Mouse (Mus musculus): ENCODE measurements at regions not wholly inside any gene's neighbourhood (a gene's known extent, or its start where the extent isn't known, plus 50 kb on each side); places are given as distances from the start of the nearest gene placed in this dataset.

DNA sequence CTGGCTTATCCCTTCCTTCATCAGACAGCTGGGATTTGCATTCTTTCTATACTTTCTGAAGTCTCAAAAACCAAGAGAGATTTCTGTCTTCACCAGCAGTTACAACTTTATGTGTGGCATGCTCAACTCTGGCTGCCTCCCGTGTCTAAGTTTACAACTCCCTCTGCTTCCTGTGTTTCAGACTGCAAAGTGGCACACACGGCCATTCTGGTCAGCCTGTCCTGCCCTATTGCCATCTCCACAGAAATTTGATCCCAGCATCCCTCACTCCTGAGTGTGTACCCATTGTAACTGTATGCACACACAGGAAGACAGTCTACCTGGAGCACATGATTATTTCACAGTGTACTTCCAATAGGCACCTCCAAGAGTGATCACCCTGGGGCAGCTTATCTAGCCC lies 163.3 kb upstream of the Mpped2 start:
- DNase-seq (ENCODE audit: low spot score in 2 of 2): no peak

DNA sequence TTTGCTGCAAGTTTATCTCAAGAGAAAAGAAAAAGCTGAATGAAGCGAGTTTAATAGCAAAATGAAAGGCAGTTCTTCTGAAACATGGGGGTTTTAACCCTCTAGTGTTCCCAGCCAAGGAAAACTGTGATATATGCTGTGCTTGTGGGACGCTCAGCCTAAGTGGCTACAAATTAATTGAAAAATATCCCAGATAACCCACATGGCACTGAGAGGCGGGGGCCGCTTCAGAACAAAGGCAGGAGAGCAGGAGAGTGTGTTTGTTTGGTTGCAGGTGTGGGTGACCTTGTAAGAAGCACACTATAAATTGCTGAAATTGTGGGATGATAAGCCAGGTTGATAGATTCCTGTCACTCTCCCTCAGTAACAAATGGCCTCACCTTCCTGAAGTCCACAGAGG lies 154.7 kb upstream of the Mpped2 start:
- DNase-seq (ENCODE audit: low spot score in 2 of 2): no peak

DNA sequence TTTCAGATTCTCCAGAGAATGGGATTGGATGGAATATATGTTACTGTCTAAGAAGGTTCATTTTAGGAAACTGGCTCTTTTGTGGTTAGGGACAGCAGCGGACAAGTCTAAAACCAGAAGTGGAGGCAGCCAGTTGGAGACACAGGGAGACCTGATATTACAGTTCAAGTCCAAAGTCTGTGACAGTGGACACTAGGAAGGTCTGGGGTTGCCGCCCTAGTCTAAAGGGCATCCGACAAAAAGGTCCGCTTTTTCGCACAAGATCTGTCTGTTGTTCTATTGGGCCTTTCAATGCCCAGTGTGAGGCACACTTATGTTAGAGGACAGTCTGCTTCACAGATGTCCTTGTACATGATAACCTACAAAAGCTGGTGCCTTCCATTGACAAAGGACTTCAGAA lies 152.9 kb upstream of the Mpped2 start:
- DNase-seq (ENCODE audit: low spot score in 2 of 2): no peak

DNA sequence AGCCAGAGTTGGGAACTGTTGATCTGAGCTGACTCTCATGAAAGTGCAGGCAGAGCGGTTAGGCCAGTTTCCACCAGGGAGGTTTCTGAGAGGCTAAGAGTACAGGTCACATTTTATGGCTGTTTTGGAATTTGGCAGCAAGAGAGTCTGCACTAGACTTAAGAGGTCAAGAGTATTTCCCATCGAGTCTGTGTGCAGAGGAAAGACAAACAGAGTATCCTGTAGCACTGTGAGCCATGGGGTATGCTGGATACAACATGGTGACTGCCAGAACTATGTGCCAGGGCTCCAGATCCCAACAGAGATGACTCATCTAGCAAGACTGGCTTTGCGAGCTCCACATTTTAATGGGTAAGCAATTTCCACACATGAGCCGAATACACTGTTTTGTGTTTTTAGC lies 146.0 kb upstream of the Mpped2 start:
- DNase-seq (ENCODE audit: low spot score in 2 of 2): no peak

DNA sequence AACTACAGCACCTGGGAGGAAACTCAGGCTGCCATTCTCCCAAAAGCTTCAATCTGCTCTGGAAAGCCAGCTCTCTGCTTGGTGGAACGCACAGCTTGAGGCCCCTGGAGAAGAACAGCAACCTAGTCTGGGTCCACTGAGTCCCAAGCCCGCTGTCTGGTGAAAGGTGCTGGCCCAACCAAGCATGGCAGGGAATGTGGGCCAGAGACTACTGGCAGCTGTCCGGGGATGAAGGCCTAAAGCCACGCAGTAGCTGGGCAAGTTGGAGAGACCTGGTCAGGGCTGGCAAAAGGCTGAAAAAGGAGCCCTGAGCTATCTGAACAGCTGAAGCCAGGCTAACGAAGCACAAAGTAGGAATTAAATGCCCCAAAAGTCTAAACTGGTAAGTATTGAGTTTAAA lies 139.4 kb upstream of the Mpped2 start:
- no peak for DNase-seq (ENCODE audit: low spot score in 2 of 2)

DNA sequence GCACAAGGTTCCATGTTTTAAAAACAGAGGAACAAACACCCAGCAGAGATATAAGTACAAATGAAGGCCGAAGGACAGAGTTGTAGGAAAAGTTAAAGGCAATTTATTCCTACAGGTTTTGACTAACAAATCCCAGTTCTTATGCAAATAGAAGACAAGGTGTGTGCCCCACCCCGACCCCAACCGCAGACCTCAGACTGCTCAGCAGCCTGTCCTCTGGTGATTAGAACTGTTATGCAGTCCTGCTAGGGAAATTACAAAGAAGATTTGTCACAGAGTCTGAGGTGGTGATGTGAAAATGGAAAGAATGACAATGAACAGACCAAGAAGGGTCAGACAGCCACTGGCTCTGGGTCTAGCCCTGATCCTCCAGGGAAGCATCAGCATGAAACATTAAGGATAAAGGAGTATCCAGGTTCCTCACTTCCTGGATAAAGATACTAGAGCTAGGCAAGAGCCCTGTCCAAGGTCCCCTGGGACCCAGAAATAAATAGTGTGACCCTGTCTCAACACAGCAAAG lies 131.4 kb upstream of the Mpped2 start:
- no peak for DNase-seq (ENCODE audit: low spot score in 2 of 2)

DNA sequence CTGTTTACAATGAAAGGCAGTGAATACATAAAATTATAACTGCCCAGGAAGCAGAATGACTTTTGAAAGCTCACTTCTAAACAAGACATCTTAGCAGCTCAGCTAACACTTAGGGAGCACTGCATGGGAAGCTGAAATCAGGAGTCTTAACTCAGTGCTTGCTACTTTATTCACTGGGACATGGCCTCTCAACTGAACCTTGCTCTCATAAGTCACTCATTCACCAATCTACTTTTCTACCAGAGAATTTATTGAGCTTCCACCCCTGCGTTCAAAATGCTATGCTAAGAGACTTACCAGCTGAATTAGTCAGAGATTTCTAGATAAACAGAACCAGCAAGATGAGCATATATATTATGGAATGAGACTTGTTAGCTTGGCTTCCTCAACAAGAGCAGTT lies 122.8 kb upstream of the Mpped2 start:
- DNase-seq (ENCODE audit: low spot score in 2 of 2): no peak

DNA sequence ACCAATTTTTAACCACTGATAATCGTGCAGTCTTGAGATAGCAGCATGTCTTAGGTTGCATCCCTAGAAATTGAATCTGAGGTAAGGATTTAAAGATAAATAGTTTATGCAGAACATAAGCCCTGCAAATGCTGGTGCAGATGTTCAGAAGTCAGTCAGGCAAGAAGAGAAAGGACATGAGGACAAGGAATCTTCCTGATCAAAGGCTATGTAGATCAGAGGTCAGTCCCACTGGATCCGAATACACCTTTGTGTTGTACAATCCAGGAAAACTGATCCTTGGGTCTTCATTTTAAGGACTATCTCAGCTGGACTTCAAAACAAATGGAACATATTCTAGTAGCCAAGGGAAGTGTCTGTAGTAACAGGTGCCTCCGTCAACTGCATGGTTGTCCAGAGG lies 121.7 kb upstream of the Mpped2 start:
- DNase-seq (ENCODE audit: low spot score in 2 of 2): no peak

DNA sequence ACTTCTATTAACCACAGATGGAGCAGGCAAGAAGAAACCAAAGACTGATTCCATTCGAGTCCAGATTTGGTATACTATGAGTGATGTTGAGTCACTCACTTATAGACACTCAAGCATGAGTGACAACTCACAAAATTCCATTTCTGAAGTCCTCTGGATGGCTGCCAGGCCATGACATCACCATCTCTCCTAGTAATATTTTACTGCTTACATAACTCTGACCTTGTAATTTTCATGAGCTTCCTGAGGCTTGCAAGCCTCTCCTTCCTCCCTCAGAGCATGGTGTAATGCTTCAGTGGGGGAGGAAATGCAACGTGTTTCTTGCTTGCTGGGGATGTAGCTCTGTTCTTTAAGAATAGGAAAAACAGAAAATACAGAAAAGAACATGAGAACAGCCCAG lies 121.2 kb upstream of the Mpped2 start:
- DNase-seq (ENCODE audit: low spot score in 2 of 2): no peak

DNA sequence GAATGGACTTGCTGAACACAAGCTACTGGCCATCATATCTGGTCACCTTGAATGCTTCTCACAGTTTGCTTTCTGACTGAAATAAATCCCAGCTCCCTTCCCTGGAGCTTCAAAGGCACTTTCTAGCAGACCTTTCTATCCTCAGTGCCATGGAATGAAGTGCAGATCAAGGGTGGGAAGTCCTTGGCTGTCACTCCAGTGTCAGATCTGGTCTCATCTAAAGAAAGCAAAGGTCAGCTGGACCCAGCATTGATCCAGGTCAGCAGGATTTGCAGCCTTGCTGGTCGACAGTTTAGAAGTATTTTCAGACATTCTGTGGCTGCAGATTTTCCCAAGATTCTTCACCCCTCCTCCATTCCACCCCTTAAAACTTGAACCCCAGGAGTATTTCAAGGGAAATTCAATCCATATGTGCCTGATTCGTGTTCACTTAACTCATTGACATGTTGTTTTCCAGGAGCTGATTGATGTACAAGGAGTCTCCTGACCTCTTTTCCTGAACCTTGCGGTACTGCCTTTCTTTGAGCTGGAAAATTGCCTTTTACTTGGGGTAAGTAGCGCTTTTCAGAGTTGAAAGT lies 116.2 kb upstream of the Mpped2 start:
- no peak for DNase-seq (ENCODE audit: low spot score in 2 of 2)

DNA sequence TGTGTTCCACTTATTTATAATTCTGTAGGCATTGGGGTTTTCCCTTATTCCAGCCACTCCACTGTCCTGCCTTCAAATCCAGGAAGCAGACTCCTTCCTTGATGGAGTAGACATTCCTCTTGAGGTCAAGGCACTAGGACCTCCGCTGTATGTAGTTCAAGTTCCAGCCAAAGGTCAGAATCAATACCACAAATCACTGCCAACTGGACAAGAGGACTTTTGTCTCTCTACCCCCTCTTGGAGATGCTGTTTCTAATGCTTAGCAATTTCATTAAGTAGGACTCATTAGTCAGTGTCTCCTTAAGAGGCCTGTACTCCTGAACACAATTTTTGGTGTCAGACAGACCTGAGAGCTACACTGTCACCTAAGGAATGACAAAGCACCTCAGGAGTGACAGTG lies 115.0 kb upstream of the Mpped2 start:
- DNase-seq (ENCODE audit: low spot score in 2 of 2): no peak

DNA sequence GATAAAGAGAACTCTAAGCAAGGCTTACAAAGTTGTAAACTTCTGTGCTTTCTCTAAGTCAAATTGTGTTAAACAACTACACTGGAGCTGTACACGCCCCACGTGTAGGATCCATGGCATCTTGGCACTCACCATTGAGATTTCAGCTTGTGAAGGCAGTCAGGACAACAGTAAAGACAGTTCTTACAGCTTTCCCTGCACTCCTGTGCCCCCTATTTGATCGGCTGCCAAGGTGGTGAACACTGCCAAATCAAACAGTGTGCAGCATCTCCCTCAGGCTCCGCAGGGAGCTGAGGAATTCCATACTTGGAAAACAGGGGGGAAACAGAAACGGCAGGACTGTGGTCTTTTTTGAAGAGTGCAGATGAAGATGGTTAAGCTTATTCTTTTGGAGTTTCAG lies 112.4 kb upstream of the Mpped2 start:
- DNase-seq (ENCODE audit: low spot score in 2 of 2): peak in 1 of 2 experiments; percentile 9

DNA sequence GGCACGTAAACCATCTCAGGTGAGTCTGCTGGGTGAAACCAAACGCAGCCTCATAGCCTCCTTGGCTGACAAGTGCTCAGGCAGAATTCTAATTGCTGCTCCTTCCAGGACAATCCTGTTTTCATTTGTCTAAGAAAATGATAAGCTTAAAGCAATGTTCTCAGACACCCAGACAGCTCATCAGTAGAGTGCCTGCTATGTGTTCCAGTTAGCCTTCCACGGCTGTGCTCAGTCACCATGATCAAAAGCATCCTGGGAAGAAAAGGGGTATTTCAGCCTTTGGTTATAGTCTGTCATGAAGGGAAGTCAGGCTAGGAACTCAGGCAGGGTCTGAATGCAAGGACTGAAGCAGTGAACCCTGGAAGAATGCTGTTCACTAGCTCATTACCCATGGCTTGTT lies 71.8 kb upstream of the Mpped2 start:
- DNase-seq (ENCODE audit: low spot score in 2 of 2): no peak

DNA sequence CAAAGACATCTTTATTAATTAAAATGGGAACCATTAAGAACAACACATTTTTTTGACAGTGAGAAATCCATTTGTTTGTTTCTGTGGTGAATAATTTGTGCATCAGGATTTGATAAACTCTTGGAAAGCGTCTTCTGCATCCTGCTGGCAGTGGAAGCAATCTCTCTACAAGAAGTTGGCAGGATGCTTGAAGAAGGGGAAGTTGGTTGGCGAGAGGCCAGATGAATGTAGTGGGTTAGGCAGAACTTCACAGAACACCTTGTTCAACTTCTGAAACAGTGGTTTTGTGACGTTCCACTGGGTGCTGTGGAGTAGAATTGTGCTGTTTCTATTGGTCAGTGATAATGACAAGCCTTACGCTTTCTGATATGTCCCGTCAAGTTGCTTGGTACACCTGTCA lies 70.7 kb upstream of the Mpped2 start:
- no peak for DNase-seq (ENCODE audit: low spot score in 2 of 2)

DNA sequence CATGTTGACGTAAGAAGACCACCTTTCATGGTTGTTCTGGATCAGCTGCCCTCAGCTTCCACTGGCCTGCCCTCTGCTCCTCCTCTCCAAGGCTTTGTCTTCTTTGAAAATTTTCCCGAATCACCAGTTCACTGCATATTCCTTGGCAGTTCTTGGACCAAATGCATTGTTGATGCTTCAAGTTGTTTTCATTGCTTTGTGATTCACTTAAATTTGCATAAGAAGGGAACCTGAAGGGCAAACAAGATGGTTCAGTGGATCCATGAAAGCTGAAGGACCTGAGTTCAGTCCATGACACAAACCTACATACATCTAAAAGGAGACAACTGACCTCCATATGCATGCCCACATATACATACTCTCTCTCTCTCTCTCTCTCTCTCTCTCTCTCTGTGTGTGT lies 69.4 kb upstream of the Mpped2 start:
- no peak for DNase-seq (ENCODE audit: low spot score in 2 of 2)

DNA sequence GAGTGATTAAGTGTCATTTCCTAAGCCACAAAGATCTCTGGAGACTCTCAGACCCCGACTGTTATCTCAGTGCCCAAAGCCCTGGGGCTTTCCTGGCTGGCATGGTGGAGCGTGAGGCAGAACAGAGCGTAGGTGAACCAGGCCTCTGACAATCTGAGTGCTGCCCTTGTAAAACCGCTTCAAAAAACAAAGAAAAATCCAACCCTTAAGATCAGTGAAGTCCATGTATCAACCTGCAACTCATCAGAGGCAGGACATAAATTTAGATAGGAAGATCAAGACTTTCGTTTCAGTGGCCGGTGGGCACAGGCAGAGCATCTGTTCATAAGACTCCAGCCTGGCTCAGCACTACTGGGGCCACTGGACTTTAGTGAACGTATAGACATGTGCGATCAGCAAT lies 61.1 kb upstream of the Mpped2 start:
- no peak for DNase-seq (ENCODE audit: low spot score in 2 of 2)

All from gastrocnemius, postnatal 4 days (tissue).